Mouse (Mus musculus) neural tube, embryonic 15.5 days (tissue): ENCODE data around the gene Lmtk2. TPM values are rescaled to one million over a fixed set of nuclear protein-coding genes. Genes with fewer than 3 reads are reported as not detected.
A peak's percentile ranks its signal among the peaks of the same experiment; 100 is the strongest.

Experiments
- ATAC-seq: fragments of 200-750 bp; cut with Nextera tagmentation; 2 replicates; pipeline ENCODE4 v1.8.0; 2017; ENCODE audit warnings: mild to moderate bottlenecking, moderate TSS enrichment, moderate library complexity; ENCODE audit not compliant: low FRiP score
- H3K27ac ChIP-seq: fragments of 300-500 bp; sonication (generic); replicated peaks from 2 replicates; pipeline ENCODE4 v1.5.1; 2015; ENCODE audit warnings: mild to moderate bottlenecking, inconsistent platforms
- H3K27me3 ChIP-seq: fragments of 300-500 bp; sonication (generic); replicated peaks from 2 replicates; pipeline ENCODE4 v1.6.1; 2015; ENCODE audit warnings: inconsistent platforms
- H3K36me3 ChIP-seq: fragments of 300-500 bp; sonication (generic); 2 replicates; pipeline ENCODE4 v1.6.1; 2015; ENCODE audit warnings: inconsistent platforms
- H3K4me1 ChIP-seq: fragments of 300-500 bp; sonication (generic); 2 replicates; pipeline ENCODE4 v1.6.1; 2015; ENCODE audit warnings: inconsistent platforms
- H3K4me2 ChIP-seq: fragments of 300-500 bp; sonication (generic); 2 replicates; pipeline ENCODE4 v1.6.1; 2015; ENCODE audit warnings: inconsistent platforms, mild to moderate bottlenecking, moderate library complexity
- H3K4me3 ChIP-seq: fragments of 300-500 bp; sonication (generic); replicated peaks from 2 replicates; pipeline ENCODE4 v1.5.1; 2015; ENCODE audit warnings: mild to moderate bottlenecking, inconsistent platforms
- H3K9ac ChIP-seq: fragments of 300-500 bp; sonication (generic); replicated peaks from 2 replicates; pipeline ENCODE4 v1.6.1; 2015; ENCODE audit warnings: mild to moderate bottlenecking, inconsistent platforms
- H3K9me3 ChIP-seq: fragments of 300-500 bp; sonication (generic); replicated peaks from 2 replicates; pipeline ENCODE4 v1.6.1; 2016; ENCODE audit warnings: inconsistent platforms
- WGBS: fragments of 180-500 bp; shearing (Covaris S2); methylation state at CpG from one replicate; pipeline ENCODE4 v1.1.7; 2015; ENCODE audit warnings: mixed read lengths; 5-methylcytosine and 5-hydroxymethylcytosine counted together
- polyA plus RNA-seq: library from polyadenylated mRNA; unstranded; fragments of >200 nt; fragmentation: Nextera tagmentation; extraction: Ambion mirVana; gene quantifications from 2 replicates; pipeline ENCODE4 v1.2.1, GENCODE M21; 2015

Lmtk2 gene
- polyA plus RNA-seq, 1 experiment from 2014 or later: 9.4 TPM

GRCm38 (mm10) chr5:144182542-144183247 is 82.5 kb downstream of the Lmtk2 start:
- peaks cover 30% of the 10 kb centered on the region for H3K36me3 ChIP-seq
- no peak overlapping the region for H3K4me2 ChIP-seq
- H3K27ac ChIP-seq: no peak overlapping the region
- 79% methylated on average over 20 of the region's 20 CpGs for WGBS
- H3K9ac ChIP-seq: no peak overlapping the region
- H3K9me3 ChIP-seq: no peaks in the 10 kb centered on the region
- no peaks in the 10 kb centered on the region for H3K27me3 ChIP-seq
- no peaks in the 10 kb centered on the region; the same call in 1 of the 2 replicates for H3K4me1 ChIP-seq
- no peak for ATAC-seq
- H3K4me3 ChIP-seq: no peak overlapping the region

GRCm38 (mm10) chr5:144183248-144183559 is 83.0 kb downstream of the Lmtk2 start:
- Histone ChIP-seq H3K9ac (no peak overlapping the region), H3K36me3 (peaks cover 31% of the 10 kb centered on the region), H3K4me2 (no peak overlapping the region), H3K27ac (no peak overlapping the region), H3K9me3 (no peaks in the 10 kb centered on the region), H3K4me3 (no peak overlapping the region), H3K4me1 (no peaks in the 10 kb centered on the region; the same call in 1 of the 2 replicates), H3K27me3 (no peaks in the 10 kb centered on the region)
- ATAC-seq: no peak
- 90% methylated on average over 8 of the region's 8 CpGs for WGBS

- Histone ChIP-seq H3K27ac (no peak overlapping the region), H3K9ac (no peak overlapping the region), H3K9me3 (no peaks in the 10 kb centered on the region), H3K4me1 (no peaks in the 10 kb centered on the region; the same call in 1 of the 2 replicates), H3K4me2 (no peak overlapping the region), H3K27me3 (no peaks in the 10 kb centered on the region), H3K36me3 (peaks cover 28% of the 10 kb centered on the region), H3K4me3 (no peak overlapping the region)
- no peak for ATAC-seq
- 72% methylated on average over 7 of the region's 7 CpGs for WGBS
Observed at GRCm38 (mm10) chr5:144183647-144184335, 83.6 kb downstream of the Lmtk2 start.

GRCm38 (mm10) chr5:144184350-144185045 is 84.3 kb downstream of the Lmtk2 start:
- no peaks in the 10 kb centered on the region; the same call in 1 of the 2 replicates for H3K4me1 ChIP-seq
- H3K4me2 ChIP-seq: no peak overlapping the region
- no peak overlapping the region for H3K4me3 ChIP-seq
- no peak for ATAC-seq
- WGBS: 91% methylated on average over 21 of the region's 21 CpGs
- no peaks in the 10 kb centered on the region for H3K9me3 ChIP-seq
- no peaks in the 10 kb centered on the region for H3K27me3 ChIP-seq
- no peak overlapping the region for H3K27ac ChIP-seq
- no peak overlapping the region for H3K9ac ChIP-seq
- peaks cover 28% of the 10 kb centered on the region for H3K36me3 ChIP-seq

GRCm38 (mm10) chr5:144188422-144188821 is 88.2 kb downstream of the Lmtk2 start:
- no peak overlapping the region for H3K9ac ChIP-seq
- WGBS: 88% methylated on average over 6 of the region's 6 CpGs
- H3K27me3 ChIP-seq: no peaks in the 10 kb centered on the region
- no peak overlapping the region for H3K4me3 ChIP-seq
- H3K9me3 ChIP-seq: no peaks in the 10 kb centered on the region
- H3K36me3 ChIP-seq: peaks cover 22% of the 10 kb centered on the region
- peaks cover 13% of the 10 kb centered on the region for H3K4me1 ChIP-seq
- ATAC-seq: no peak
- H3K27ac ChIP-seq: no peak overlapping the region
- H3K4me2 ChIP-seq: no peak overlapping the region

- no peak for ATAC-seq
- WGBS: 76% methylated on average over 7 of the region's 7 CpGs
- H3K4me1 ChIP-seq: peaks cover 13% of the 10 kb centered on the region
- no peaks in the 10 kb centered on the region for H3K27me3 ChIP-seq
- no peak overlapping the region for H3K4me3 ChIP-seq
- no peak overlapping the region for H3K4me2 ChIP-seq
- H3K36me3 ChIP-seq: peaks cover 21% of the 10 kb centered on the region
- H3K27ac ChIP-seq: no peak overlapping the region
- no peak overlapping the region for H3K9ac ChIP-seq
- H3K9me3 ChIP-seq: no peaks in the 10 kb centered on the region
Observed at GRCm38 (mm10) chr5:144189327-144189726, 89.1 kb downstream of the Lmtk2 start.

GRCm38 (mm10) chr5:144189950-144190583 is 89.8 kb downstream of the Lmtk2 start, which contains the start of gene Bhlha15:
Bhlha15 (plus strand) TSS chr5:144190286.
- peaks cover 14% of the 10 kb centered on the region for H3K36me3 ChIP-seq
- H3K9ac ChIP-seq: no peak within 1 kb of the TSS
- no peak within 1 kb of the TSS for H3K27ac ChIP-seq
- WGBS: 5% methylated on average over 23 of the region's 26 CpGs
- ATAC-seq: no peak; the same call in 1 of the 2 replicates
- H3K9me3 ChIP-seq: no peaks in the 10 kb centered on the region
- H3K4me3 ChIP-seq: peak within 1 kb of the TSS; percentile 18
- peak within 1 kb of the TSS; percentile 52 for H3K4me2 ChIP-seq
- peaks cover 13% of the 10 kb centered on the region for H3K4me1 ChIP-seq
- H3K27me3 ChIP-seq: no peaks in the 10 kb centered on the region

GRCm38 (mm10) chr5:144191026-144191425 is 90.8 kb downstream of the Lmtk2 start:
- peaks cover 11% of the 10 kb centered on the region for H3K36me3 ChIP-seq
- 36% methylated on average over 23 of the region's 23 CpGs for WGBS
- H3K4me1 ChIP-seq: peaks cover 13% of the 10 kb centered on the region
- H3K9ac ChIP-seq: no peak overlapping the region
- no peak overlapping the region for H3K4me2 ChIP-seq
- H3K27me3 ChIP-seq: no peaks in the 10 kb centered on the region
- H3K4me3 ChIP-seq: no peak overlapping the region
- no peaks in the 10 kb centered on the region for H3K9me3 ChIP-seq
- no peak; the same call in 1 of the 2 replicates for ATAC-seq
- no peak overlapping the region for H3K27ac ChIP-seq

GRCm38 (mm10) chr5:144192673-144193072 is 92.4 kb downstream of the Lmtk2 start:
- 86% methylated on average over 6 of the region's 6 CpGs for WGBS

GRCm38 (mm10) chr5:144194416-144194815 is 94.2 kb downstream of the Lmtk2 start:
- H3K4me1 ChIP-seq: peaks cover 13% of the 10 kb centered on the region
- peaks cover 17% of the 10 kb centered on the region for H3K36me3 ChIP-seq
- WGBS: 72% methylated on average over 7 of the region's 7 CpGs
- H3K9me3 ChIP-seq: no peaks in the 10 kb centered on the region
- ATAC-seq: no peak
- H3K4me2 ChIP-seq: no peak overlapping the region
- no peak overlapping the region for H3K9ac ChIP-seq
- no peaks in the 10 kb centered on the region for H3K27me3 ChIP-seq
- no peak overlapping the region for H3K4me3 ChIP-seq
- H3K27ac ChIP-seq: no peak overlapping the region

More at GRCm38 (mm10) chr5:144192673-144193072, 92.4 kb downstream of the Lmtk2 start:
- Histone ChIP-seq H3K4me1 (peaks cover 13% of the 10 kb centered on the region), H3K9me3 (no peaks in the 10 kb centered on the region), H3K4me2 (no peak overlapping the region), H3K36me3 (peaks cover 9% of the 10 kb centered on the region), H3K9ac (no peak overlapping the region), H3K4me3 (no peak overlapping the region), H3K27ac (no peak overlapping the region), H3K27me3 (no peaks in the 10 kb centered on the region)
- ATAC-seq: no peak

- no peak for ATAC-seq
- Histone ChIP-seq H3K4me3 (no peak overlapping the region), H3K9me3 (no peaks in the 10 kb centered on the region), H3K9ac (no peak overlapping the region), H3K27me3 (no peaks in the 10 kb centered on the region), H3K27ac (no peak overlapping the region), H3K4me1 (peaks cover 5% of the 10 kb centered on the region; the same call in 1 of the 2 replicates), H3K4me2 (no peak overlapping the region), H3K36me3 (peaks cover 28% of the 10 kb centered on the region)
- 84% methylated on average over 8 of the region's 8 CpGs for WGBS
Observed at GRCm38 (mm10) chr5:144195567-144195966, 95.3 kb downstream of the Lmtk2 start.
